Mouse (Mus musculus): ENCODE data around the gene 4931423N10Rik.
A peak's percentile ranks its signal among the peaks of the same experiment; 100 is the strongest.

Gene 4931423N10Rik

GRCm38 (mm10) chr2:23207070-23207526 is at the start of gene 4931423N10Rik:
Gene 4931423N10Rik (plus strand): TSS chr2:23207476.
- no peak for DNase-seq (ENCODE audit: low spot score)

GRCm38 (mm10) chr2:23172305-23172704 is 35.0 kb upstream of the 4931423N10Rik start:
- no peak for DNase-seq (ENCODE audit: low spot score)

GRCm38 (mm10) chr2:23194366-23194765 is 12.9 kb upstream of the 4931423N10Rik start:
- DNase-seq (ENCODE audit: low spot score), result no peak

DNA sequence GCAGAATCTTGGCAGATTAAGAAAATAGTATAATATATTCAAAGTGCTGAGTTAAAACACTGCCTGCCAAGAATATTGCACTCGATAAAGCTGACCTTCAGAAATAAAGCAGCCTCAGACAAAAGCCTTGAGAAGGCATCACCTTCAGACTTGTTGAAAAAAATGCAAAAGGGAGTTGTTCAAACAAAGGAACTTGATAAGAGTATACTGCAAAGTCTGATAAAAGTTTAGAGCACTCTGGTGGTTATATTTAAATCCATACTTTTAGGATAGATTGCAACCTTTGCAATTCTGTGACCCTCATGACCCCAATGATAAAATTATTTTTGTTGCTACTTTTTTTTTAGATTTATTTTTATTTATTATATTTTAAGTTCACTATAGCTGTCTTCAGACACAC is 6.2 kb upstream of the 4931423N10Rik start:
- no peak for DNase-seq (ENCODE audit: low spot score)

DNA sequence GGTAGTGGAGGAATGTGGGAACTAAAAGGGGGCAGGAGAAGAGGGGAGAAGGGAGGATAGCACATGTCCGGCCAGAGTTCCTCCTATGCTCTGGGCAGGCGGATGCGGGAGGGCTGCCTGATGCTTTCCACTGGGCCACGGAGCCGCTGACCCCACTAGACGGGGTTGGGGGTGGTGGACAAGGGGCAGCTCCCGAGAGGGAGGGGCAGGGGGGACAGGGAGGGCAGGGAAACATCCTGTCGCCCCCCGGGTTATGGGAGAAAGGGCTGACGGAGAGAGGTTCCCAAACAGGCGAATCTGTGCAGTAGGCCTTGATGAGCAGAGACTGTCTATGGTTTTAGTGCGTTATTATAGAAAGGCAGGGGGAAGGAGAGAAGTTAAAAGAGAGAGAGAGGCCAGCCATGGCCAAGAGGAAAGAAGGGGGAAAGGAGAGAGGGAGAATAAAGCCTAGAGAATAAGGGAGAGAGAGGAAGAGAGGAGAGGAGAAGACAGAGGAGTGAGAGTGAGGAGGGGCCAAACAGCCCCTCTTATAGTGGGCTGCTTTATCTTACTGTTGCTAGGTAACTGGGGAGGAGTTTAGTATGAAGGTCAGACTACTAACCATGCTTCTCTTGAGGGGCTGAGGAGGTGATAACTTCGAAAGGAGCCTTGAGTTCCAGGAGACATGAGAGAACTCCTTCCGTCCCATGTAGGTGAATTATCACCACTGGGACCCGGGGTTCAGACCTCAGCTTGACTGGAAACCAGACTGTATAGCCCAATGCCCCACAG is 4.2 kb upstream of the 4931423N10Rik start:
- no peak for DNase-seq (ENCODE audit: low spot score)

DNA sequence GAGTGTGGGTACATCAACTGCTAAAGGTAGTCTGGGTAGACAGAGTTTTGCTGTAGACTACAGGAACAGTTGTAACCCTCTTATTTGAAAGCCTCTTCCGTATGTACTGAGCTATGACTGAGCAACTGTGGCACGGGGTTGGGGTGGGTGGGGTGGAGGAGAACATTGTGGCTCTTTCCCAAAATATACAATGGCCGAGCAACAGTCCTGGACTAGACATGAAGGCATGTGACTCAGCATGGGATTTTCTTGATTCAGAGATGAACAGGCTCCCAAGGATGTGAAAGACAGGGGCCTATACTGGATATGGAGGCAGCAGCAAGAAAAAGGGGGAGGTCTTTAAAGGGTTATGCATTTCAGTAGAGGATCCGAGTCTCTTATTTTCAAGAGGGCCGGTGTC is 6.4 kb downstream of the 4931423N10Rik start:
- DNase-seq (ENCODE audit: low spot score), result no peak

DNA sequence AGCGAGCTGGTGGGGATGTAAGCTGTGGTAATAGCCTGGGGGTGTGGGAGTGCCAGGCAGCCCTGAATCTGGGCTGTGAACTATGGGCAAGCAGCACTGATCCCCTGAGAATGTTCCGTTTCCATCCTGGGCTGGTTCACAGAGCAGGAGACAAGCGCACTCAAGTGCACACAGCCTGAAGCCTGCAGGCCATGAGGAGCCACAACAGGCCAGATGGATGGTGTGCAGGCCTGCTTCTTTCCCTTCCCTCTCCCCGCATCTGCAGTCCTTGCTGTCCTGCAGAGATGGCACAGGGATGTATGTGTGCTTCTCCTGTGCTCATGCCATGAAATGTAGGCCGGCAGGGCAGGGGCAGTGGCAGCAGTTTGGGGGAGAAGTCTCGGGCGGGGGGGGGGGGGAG is 17.9 kb downstream of the 4931423N10Rik start:
- no peak for DNase-seq (ENCODE audit: low spot score)

GRCm38 (mm10) chr2:23228463-23228862 is 21.2 kb downstream of the 4931423N10Rik start:
- no peak for DNase-seq (ENCODE audit: low spot score)

DNA sequence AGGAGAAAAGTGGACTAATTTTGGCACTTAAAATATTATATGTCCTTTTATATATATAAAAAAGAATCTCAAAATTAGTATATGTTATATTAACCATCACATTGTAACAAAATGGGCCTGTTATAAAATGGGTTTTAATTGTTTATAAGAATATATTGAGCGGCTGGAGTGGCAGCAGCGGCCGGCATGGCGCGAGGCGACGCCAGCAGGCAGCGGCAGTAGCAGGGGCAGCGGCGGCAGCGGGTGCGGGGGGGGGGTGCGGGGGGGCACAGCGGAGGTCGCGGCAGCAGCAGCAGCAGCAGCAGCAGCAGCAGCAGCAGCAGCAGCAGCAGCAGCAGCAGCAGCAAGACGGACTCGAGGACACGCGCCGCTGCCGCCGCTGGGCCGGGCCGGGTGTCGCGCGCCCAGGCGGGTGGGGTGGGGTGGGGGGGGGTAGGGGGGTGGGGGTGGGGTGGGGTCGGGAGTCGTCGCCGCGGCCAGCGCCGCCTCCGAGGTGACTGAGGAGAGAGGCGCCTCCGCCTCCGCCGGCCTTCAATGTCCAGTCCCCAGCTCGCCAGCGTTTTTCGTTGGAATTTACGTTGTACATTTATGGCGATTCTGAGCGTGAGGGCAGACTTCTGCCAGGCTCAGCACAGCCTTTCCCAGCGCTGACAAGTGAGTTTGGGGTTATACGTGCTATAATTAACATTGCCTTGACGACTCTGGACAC is 26.9 kb downstream of the 4931423N10Rik start:
- peak; percentile 43 for DNase-seq (ENCODE audit: low spot score)

GRCm38 (mm10) chr2:23290991-23291390 is 83.7 kb downstream of the 4931423N10Rik start:
- peak; percentile 75 for DNase-seq (ENCODE audit: low spot score)

DNA sequence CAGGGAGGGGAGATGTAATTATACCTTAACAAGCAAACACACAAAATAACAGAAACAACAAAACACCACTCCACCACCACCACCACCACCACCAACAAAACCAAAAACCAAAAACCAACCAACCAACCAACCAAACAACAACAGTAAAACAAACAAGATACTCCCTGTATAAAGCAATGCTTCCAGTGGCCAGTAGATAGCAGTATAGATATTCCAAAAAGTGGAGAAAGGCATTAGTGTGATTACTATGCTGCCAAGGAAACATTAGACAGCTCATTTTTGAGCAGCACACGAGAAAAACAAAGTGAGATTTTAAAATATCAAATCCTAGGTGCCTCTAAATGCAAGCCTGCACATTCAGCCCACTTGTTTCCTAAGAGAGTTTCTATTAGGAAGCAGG is 107.6 kb downstream of the 4931423N10Rik start:
- no peak for DNase-seq (ENCODE audit: low spot score)

Measured in testis, postnatal 10 days (tissue).